Mouse (Mus musculus): ENCODE results near the gene Mzf1.
A peak's percentile ranks its signal among the peaks of the same experiment; 100 is the strongest.

Mzf1 gene

DNA sequence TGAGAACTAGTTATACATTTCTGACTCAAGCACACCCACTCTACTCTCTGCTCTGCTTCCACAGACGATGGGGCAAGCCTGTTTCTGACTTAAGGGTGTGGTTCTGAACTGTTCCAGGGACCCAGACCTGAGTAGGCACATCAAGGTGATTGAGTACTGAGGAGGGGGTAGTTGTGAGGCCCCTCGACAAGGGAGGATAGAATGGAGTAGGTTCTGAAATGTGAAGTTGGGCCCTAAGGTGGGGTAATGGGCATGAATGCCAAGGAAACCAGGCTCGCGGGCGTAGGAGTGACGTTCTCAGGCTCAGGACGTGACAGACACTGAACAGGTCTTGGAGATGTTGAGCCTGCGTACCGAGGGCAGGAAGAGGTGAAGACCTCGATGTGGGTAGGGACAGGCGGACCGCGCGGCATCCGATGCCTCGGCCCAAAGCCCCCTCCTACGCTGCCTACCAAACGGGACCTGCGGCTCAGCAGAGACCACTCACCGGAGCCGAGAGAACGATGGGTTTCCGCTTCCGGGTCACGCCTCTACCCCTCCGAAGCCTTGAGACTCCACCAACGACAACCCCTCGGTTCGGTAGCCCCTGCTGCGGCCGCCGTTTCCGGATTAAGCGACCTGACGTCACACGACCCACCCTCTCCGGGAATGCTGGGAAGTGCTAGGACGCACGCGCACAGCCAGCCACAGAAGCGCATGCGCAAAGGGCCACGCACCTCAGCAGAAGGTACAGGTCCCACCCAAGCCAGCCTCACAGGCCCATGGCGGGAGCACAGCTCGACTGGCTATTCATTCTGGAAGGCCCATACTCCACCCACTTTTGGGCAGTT lies 20.2 kb downstream of the Mzf1 start, which contains the start of gene Chmp2a:
TSS of gene Chmp2a (minus strand) at position 660 of the 830 bp plus-strand sequence.
- DNase-seq: peak; percentile 98 to 99

DNA sequence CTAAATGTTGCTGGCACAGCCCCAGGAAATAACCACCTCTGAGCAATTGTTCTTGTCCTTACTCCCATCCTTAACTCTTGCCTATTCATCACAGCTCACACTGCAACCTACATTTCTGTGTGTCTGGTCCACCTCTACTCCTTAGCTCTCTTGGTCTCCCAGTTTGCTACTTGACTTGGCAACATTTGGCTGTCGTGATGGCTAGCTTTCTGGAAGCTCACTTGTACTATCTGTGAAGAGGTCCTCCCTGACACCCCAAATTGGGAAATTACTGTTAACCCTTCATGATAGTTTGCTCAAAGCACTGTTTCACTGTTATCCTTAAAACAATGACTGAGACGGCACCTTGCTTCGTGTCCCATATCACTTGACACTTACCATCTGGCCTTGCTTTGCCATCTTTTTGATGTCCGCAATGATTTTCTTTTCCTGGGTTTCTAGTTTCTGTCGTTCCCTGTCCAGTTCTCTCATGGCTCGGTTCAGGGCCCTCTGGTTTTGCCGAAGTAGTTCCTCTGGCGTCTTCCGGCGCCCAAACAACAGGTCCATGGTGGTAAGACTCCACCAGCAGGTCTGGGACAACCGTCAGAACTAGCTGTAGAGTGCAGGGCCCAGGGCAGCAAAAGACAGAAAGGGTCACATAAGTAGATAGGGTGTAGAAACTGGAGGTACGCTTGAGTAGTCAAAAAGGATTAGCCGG lies 21.0 kb downstream of the Mzf1 start:
- no peak for DNase-seq

DNA sequence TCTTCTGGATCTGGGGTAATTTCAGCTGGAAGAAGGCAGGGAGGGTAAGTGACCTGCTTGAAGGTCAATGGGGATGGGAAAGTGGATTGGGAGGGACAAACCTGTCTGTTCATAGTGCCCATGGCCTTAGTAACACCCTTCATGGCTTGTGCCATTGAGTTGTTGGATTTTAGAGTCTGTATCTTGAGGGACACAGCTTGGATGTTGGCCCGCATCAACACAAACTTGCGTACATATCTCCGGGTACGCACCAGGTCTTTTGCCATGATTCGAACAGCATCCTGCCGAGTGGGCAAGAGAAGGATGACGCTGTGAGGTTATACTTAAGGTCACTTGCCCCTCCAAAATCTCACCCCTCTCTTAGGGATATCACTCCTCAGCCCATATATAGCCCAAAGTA lies 22.0 kb downstream of the Mzf1 start:
- no peak for DNase-seq

DNA sequence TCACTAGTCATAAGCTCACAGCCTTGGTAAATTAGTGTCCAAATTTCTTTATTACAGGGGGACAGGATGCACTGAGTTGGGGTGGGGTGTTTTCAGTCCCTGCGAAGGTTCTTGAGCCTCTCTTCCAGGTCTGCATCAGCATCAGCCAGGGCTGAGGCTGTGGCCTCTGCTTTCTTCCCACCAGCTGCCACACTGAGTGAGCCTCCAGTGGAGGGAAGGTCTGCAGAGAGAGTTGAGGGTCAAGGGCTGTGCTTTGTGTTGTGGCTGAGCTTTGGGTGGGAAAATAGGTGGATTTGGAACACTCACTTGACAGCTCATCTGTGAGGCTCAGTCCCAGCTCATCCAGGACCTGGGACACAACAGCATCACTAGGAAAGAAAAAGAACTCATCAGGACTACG lies 22.6 kb downstream of the Mzf1 start:
- no peak for DNase-seq

DNA sequence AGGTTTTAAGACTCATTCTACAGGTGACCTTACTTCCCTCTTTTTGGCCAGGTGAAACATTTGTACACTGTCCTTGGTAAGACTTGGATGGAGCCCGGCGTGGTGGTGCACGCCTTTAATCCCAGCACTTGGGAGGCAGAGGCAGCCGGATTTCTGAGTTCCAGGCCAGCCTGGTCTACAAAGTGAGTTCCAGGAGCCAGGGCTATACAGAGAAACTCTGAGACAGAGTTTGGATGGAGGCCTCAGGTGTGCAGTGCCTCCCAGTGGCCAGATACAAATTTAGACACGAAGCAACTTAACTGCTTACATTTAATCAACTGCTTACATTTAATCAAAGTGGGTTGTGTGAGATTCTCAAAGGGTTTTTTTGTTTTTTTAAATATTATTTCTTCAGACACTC lies 23.5 kb downstream of the Mzf1 start:
- peak; percentile 35 to 62 for DNase-seq

DNA sequence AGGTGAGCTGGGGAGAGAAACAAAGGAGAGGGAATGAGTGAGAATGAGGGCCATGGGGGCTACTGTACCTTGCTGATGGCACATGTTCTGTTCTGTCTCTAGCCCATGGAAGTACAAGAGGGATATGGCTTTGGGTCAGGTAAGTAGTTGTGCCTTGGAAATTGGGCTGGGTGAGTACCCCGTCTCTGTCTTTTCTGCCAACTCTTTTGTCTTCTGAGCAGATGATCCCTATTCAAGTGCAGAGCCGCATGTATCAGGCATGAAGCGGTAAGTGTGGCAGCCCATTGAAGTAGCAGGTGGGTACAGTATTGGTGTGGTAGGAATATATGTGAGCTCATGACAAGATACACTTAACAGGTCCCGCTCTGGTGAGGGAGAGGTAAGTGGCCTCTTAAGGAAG lies 25.6 kb downstream of the Mzf1 start:
- DNase-seq: no peak

DNA sequence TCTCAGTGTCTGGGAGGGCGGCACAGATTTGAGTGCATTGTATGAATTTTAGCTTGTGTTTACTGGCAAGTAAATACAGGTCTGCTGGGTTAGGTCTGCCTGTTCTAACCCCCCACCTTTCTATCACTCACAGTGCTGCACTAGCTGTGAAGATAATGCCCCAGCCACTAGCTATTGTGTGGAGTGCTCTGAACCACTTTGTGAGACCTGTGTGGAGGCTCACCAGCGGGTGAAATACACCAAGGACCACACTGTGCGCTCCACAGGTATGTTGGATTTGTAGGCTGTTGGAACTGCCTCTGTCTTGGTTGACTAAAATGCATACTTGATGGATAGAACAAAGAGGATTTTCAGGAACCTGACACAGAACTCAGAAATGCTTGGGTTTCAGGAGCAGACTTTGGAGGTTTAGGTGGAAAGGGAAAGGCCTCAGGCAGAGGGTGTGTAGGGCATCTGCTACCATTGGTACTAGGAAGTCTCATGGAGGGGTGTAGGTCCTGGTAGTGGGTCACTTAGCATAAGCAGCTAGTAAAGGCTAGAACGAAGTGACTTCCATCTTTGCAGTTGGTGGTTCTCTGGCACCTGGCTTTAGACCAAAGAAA lies 29.0 kb downstream of the Mzf1 start:
- no peak for DNase-seq

DNA sequence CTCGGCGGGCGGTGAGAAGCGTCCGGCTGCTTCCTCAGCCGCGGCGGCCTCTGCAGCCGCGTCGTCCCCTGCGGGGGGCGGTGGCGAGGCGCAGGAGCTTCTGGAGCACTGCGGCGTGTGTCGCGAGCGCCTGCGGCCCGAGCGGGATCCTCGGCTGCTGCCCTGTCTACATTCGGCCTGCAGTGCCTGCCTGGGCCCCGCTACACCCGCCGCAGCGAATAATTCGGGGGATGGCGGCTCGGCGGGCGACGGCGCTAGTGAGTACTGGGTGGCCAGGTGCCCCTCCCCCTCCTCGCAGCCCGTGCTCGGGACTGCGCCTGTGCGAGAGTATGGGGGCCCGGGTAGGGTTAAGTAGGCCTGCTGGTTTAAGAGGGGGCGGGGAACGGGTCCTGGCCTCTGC lies 29.8 kb downstream of the Mzf1 start:
- peak; percentile 68 to 87 for DNase-seq

DNA sequence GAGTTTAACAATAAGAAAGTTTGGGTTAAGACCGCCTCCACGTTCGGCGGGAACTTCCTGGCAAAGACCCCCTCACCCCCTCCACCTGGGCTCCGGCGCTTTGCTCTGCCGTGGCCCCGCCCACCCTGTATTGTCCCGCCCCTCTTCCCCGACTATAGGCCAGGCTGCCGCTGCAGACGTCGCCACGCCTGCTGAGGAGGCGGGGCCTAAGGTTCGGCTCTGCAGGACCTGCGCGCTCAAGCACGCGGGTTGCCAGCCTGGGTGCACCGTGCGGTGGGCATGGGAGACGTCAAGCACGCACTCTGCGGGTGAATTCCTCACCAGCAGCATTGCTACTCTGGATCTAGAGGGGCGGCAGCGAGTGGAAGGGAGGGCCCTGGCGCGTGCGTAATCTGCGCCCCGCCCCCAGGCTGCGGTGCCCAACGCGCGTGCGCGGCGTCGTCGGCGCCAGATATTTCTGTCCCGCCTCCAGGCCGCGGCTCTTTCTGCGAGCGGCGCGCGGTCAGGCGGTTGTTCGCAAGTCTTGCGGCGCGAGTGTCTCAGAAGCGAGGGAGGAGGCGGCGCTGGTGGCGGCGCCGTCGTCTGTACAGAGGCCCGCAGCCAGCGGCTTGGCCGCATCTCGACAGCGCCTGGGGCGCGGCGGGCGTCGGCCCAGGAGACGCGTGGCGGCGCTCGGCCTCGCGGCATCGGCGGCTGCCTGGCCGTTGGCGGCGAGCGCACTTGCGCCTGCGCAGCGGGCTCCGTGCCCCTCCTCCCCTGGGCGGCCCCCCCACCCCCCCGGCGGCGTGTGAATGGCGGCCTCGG lies 30.4 kb downstream of the Mzf1 start:
- DNase-seq: peak; percentile 90 to 95

DNA sequence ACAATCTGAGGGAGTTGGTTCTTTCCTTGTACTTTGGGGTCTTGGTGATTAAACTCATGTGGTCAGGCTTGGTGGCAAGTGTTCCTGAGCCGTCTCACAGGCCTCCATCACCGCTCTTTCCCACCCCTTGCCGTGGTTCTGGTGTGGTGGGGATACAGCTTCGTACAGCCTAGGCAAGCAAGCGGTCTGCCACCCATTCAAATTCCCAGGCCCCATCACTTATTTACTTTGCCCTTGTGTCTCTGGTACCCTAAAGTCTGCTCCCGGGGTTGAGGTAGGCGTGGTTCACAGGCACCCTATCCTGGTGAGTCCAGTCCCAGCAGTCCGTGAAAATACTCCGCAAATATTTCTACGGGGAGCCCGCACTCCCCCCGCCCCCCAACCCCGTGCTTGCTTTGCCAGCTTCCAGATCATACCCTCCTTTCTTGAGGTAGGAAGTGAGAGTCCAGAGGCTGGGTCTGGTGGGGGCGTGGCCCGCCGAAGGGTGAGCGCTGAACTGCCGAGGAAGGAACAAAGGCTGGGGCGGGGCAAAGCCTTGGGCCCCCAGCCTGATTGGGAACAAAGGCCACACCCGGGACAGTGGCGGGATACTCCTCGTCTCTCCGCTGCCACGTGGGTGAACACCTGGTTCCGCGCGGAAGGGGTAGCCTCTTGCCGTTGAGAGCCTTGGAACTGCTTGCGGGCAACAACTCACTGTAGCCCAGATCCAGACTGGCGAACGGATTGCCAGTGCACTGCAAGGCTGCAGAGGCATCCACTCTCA lies 31.6 kb downstream of the Mzf1 start:
- peak; percentile 79 to 87 for DNase-seq

DNA sequence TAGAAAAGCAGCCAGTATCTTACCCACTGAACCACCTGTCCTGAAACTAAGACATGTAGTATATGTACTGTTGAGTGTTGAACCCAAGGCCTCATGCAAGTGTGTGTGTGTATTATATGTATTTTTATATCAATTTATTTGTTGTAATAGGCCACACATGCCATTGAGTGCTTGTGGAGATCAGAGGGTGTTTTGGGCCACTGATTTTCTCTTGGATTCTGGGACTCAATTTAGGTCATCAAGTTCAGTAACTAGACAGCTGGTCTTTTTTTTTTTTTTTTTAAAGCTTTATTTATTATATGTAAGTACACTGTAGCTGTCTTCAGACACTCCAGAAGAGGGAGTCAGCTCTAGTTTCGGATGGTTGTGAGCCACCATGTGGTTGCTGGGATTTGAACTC lies 39.3 kb downstream of the Mzf1 start:
- no peak for DNase-seq

DNA sequence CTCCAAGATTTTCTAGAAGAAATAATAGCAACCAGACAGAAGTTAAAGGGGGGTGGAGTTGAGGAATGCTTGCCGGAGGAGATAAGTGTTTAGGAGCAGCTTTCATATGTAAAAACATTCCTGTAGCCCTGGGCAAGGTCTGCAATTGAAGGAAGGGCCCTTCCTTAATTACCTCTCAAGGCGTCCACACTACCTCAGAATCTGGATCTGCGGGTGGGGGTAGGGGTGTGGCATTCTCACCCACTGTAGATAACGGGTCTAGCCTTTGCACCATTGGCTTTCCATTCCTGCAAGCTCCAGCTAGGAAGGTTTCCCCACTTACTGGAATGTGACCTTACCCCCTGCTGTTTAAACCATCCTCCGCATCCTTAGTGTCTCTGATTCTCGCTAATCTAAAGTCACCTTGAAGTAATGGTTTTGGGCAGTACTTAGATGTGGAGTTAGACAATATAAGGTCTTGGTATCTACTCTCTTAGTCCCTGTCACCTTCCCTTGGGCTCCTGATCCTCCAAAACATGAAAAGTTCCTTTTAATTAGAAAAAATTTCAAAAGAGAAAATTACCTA lies 40.2 kb downstream of the Mzf1 start:
- DNase-seq: no peak

DNA sequence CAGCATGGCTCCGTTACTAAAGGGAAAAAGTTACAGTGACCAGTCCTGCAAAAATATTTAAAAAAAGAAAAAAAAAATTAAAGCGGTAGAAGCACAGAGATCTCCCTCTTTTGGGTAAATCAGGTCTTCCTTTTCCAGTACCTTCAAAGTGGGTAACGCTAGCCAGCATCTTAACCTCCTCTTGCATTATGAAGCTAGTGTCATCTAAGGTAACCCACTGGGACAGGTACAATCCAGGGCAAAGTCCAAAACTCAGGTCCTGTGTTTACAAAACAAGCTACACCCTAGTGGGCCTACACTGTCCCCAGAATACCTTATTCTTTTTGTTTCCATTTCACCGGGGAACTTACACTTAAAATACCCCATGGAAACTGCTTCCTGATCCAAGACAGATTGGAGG lies 40.9 kb downstream of the Mzf1 start:
- DNase-seq: no peak

DNA sequence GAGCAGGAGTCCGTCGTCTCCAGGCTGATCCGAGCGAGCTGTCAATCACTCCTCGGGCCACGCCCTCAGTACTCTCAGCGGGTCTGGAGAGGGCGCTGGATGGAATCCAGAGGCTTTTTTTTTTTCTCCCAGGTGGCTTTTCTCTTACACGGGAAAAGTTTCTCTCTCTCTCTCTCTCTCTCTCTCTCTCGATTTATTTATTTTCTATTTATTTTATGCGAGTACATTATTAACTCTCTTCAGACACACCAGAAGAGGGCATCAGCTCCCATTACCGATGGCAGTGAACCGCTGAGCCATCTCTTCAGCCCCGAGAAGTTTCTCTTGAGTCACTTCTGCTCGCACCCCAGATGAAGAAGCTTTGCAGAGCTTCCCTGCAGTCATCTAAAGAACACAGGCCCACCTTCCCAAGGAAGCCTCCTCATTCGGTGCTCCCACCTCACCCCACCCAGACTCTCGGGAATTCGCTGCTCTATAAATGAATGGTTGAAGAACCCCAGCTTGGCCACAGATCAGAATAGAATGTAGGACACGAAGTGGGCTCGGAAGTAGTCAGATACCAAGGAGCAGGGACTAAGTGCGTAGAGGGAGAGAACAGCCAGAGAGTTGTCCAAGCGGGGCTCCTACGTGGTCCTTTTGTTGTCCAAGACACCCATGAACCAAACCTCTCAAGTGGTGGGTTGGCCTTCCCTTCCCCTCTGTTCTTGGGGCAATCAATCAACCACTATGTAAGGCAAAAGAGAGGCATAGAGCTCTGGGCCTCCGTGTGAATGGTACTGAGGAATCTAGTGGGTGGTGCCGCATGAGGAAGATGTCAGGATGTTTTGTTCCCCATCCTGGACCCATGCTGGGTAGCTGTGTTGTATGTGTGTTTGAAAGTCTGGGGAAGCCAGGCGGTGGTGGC lies 44.3 kb downstream of the Mzf1 start, which contains the start of gene Zbtb45:
TSS of gene Zbtb45 (minus strand) at position 30 of the 904 bp plus-strand sequence.
- DNase-seq: peak in 1 of 2 experiments; percentile 20

DNA sequence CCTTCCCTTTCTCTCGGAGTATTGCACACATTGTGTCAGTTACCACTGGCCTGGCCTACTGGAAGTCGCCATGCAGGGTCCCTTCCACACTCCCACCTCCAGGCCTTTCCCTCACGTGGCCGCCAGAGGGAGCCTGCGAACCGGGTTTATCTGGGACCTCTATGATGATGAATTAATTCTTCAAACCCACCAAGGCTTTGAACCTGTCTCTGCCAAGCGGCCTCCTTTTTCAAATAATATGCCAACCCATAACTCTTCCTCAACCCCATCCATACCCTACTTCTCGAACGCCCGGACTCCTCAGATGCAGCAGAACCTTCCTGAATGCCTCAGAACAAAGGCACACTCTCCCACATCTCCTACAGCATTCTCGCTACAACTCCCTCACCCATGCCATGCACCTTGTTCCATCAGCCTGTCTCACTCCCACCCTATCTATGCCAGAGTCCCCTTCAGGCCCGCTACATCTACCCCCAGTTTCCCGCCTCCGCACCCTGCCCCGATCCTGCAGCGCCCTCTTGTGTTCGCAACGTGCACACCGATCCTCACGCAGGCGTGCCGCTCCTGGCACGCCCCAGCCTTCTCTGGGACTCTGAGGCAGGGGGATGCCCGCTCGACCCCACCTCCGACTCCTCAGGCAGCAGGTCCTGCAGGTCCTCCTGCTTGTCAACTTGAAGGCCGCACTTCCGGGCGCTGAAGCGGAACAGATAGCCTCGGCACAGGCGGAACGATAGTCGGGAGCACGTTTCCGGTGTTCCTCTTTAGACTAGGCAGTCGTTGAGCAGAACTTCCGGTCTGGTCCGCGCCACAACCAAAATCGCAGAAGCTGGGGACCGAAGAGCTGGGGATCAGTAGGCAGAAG lies 45.2 kb downstream of the Mzf1 start:
- DNase-seq: peak; percentile 93 to 95

DNA sequence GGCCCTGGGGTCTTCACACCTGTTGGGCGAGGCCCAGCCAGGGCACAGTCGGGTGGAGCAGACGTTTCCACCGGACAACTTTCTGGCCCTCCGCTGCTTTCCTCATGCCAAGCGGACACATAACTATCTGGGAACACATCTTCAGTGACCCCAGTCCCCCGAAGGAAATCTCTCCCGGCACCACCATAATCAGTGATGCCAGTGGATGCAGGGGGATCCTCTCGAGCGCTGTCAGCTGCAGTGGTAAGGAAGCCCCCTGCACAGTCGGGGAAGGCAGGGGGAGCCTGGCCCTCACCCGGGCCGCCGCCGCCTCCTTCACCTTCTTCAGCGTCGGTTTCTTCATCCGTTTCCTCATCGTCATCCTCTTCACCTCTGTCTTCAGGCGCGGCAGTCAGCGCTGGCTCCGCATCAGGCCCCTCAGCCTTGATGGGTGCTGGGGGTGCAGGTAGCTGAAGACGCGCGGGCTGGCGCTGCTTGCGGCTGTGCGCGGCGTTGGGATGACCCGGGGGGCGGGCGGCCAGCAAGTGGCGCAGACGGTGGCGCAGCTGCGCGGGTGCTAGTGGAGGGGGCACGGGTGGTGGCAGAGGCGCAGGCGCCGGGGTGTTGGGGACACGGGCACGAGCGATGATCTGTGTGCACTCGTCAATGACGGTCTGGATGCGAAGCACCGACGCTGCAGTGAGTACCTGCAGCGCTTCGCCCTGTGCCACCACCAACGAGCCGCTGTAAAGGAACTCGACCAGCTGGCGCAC lies 47.0 kb downstream of the Mzf1 start:
- no peak for DNase-seq

DNA sequence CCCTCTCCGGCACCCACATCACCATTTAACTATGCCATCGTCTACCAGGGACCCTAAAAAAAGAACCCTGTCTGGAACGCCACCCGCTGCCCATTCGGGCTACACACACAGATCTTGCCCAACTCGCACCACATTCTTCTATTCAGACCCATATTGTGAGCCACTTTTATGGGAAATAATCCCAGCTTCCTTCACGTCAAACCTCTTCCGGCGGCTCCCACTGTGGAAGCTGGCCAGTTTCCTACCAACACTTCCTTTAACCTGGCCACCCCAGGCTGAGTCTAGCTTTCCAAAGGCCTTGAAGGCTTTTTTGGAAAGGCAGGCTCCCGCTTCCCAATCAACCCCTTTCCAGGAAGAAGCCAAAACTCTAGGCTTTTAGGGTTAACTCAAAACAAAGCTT lies 48.0 kb downstream of the Mzf1 start:
- DNase-seq: peak; percentile 41 to 58

DNA sequence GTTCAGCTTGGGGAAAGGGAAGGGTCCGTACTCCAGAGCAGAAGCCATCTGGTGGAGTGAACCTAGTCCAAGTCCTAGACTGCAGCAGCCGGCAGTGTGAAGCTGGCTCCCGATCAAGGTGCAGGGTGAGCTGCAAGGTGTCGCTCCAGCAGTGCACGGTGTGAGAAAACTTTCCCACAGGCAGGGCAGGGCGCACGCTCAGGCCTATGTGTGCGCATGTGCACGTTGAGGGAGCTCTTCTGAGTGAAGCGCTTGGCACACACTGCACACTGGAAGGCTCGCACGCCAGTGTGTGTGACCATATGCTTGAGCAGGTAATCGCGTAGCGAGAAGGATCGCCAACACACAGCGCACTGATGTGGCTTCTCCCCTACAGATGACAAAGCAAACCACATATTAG lies 48.6 kb downstream of the Mzf1 start:
- DNase-seq: no peak

DNA sequence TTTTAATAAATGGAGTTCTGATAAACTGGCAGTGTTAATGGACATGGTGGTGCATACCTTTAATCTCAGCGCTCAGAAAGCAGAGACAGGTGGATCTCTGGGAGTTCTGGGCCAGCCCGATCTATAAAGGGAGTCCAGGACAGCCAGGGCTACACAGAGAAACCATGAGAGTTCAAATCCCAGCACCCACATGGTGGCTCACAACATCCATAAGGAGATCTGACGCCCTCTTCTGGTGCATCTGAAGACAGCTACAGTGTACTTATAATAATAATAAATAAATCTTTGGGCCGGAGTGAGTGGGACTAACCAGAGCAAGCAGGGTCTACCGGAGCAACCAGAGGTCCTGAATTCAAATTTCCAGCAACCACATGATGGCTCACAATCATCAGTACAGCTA lies 51.2 kb downstream of the Mzf1 start:
- no peak for DNase-seq
